Mouse (Mus musculus): ENCODE data around the gene Anxa4. TPM values are rescaled to one million over a fixed set of nuclear protein-coding genes. Genes with fewer than 3 reads are reported as not detected.

Gene Anxa4
- polyA plus RNA-seq, 1 experiment from 2014 or later, result 44.1 TPM

GRCm38 (mm10) chr6:86754105-86754863, 39.1 kb downstream of the Anxa4 start:
- H3K27me3 ChIP-seq (replicated peaks; ENCODE audit: control insufficient read depth, insufficient read depth, low read length), result no peaks in the 10 kb centered on the region
- H3K27ac ChIP-seq (replicated peaks; ENCODE audit: low read depth, low read length), result no peak overlapping the region
- ATAC-seq (ENCODE audit: low read depth), result no peak
- no peak overlapping the region for H3K4me2 ChIP-seq (ENCODE audit: low read depth, low read length)
- H3K36me3 ChIP-seq (ENCODE audit: control insufficient read depth, insufficient read depth, low read length), result peaks cover 5% of the 10 kb centered on the region; the same call in 1 of the 2 replicates
- H3K4me3 ChIP-seq (ENCODE audit: low read depth, low read length), result no peak overlapping the region
- H3K9me3 ChIP-seq (ENCODE audit: control insufficient read depth, low read length), result 0 out of 2 replicates have a peak, but pooled peaks cover 5% of the 10 kb centered on the region
- DNase-seq (ENCODE audit: low spot score), result no peak
- H3K9ac ChIP-seq (ENCODE audit: low read depth, low read length), result no peak overlapping the region
- H3K4me1 ChIP-seq (ENCODE audit: control insufficient read depth, insufficient read depth, low read length), result no peaks in the 10 kb centered on the region
- 85% methylated on average over 10 of the region's 10 CpGs for WGBS

- Histone ChIP-seq H3K4me3 (ENCODE audit: low read depth, low read length) (no peak overlapping the region), H3K27ac (replicated peaks; ENCODE audit: low read depth, low read length) (no peak overlapping the region), H3K9ac (ENCODE audit: low read depth, low read length) (no peak overlapping the region), H3K36me3 (ENCODE audit: control insufficient read depth, insufficient read depth, low read length) (peaks cover 5% of the 10 kb centered on the region; the same call in 1 of the 2 replicates), H3K9me3 (ENCODE audit: control insufficient read depth, low read length) (0 out of 2 replicates have a peak, but pooled peaks cover 5% of the 10 kb centered on the region), H3K27me3 (replicated peaks; ENCODE audit: control insufficient read depth, insufficient read depth, low read length) (no peaks in the 10 kb centered on the region), H3K4me1 (ENCODE audit: control insufficient read depth, insufficient read depth, low read length) (no peaks in the 10 kb centered on the region), H3K4me2 (ENCODE audit: low read depth, low read length) (no peak overlapping the region)
- 75% methylated on average over 5 of the region's 5 CpGs for WGBS
- ATAC-seq (ENCODE audit: low read depth), result no peak
- DNase-seq (ENCODE audit: low spot score), result no peak
These were observed 40.4 kb downstream of the Anxa4 start for GRCm38 (mm10) chr6:86752843-86753485.

- 91% methylated on average over 4 of the region's 4 CpGs for WGBS
- ATAC-seq (ENCODE audit: low read depth) (no peak), DNase-seq (ENCODE audit: low spot score) (no peak)
- Histone ChIP-seq H3K36me3 (ENCODE audit: control insufficient read depth, insufficient read depth, low read length) (peaks cover 5% of the 10 kb centered on the region; the same call in 1 of the 2 replicates), H3K4me1 (ENCODE audit: control insufficient read depth, insufficient read depth, low read length) (no peaks in the 10 kb centered on the region), H3K27me3 (replicated peaks; ENCODE audit: control insufficient read depth, insufficient read depth, low read length) (no peaks in the 10 kb centered on the region), H3K9me3 (ENCODE audit: control insufficient read depth, low read length) (0 out of 2 replicates have a peak, but pooled peaks cover 5% of the 10 kb centered on the region), H3K4me3 (ENCODE audit: low read depth, low read length) (no peak overlapping the region), H3K4me2 (ENCODE audit: low read depth, low read length) (no peak overlapping the region), H3K9ac (ENCODE audit: low read depth, low read length) (no peak overlapping the region), H3K27ac (replicated peaks; ENCODE audit: low read depth, low read length) (no peak overlapping the region)
These were observed 42.4 kb downstream of the Anxa4 start for GRCm38 (mm10) chr6:86750961-86751360.

GRCm38 (mm10) chr6:86749817-86750216, 43.6 kb downstream of the Anxa4 start:
- no peak for DNase-seq (ENCODE audit: low spot score)
- peaks cover 5% of the 10 kb centered on the region; the same call in 1 of the 2 replicates for H3K36me3 ChIP-seq (ENCODE audit: control insufficient read depth, insufficient read depth, low read length)
- no peak overlapping the region for H3K9ac ChIP-seq (ENCODE audit: low read depth, low read length)
- H3K9me3 ChIP-seq (ENCODE audit: control insufficient read depth, low read length), result 0 out of 2 replicates have a peak, but pooled peaks cover 5% of the 10 kb centered on the region
- no peaks in the 10 kb centered on the region for H3K27me3 ChIP-seq (replicated peaks; ENCODE audit: control insufficient read depth, insufficient read depth, low read length)
- no peak for ATAC-seq (ENCODE audit: low read depth)
- no peak overlapping the region for H3K4me2 ChIP-seq (ENCODE audit: low read depth, low read length)
- H3K4me1 ChIP-seq (ENCODE audit: control insufficient read depth, insufficient read depth, low read length), result no peaks in the 10 kb centered on the region
- H3K4me3 ChIP-seq (ENCODE audit: low read depth, low read length), result no peak overlapping the region
- WGBS, result 78% methylated on average over 4 of the region's 4 CpGs
- no peak overlapping the region for H3K27ac ChIP-seq (replicated peaks; ENCODE audit: low read depth, low read length)

GRCm38 (mm10) chr6:86747171-86747570, 46.2 kb downstream of the Anxa4 start:
- no peak overlapping the region for H3K4me3 ChIP-seq (ENCODE audit: low read depth, low read length)
- peak; percentile 45 for DNase-seq (ENCODE audit: low spot score)

GRCm38 (mm10) chr6:86740652-86741051, 52.7 kb downstream of the Anxa4 start:
- Histone ChIP-seq H3K4me3 (ENCODE audit: low read depth, low read length) (no peak overlapping the region), H3K27me3 (replicated peaks; ENCODE audit: control insufficient read depth, insufficient read depth, low read length) (no peaks in the 10 kb centered on the region), H3K36me3 (ENCODE audit: control insufficient read depth, insufficient read depth, low read length) (0 out of 2 replicates have a peak, but pooled peaks cover 4% of the 10 kb centered on the region), H3K27ac (replicated peaks; ENCODE audit: low read depth, low read length) (no peak overlapping the region), H3K4me1 (ENCODE audit: control insufficient read depth, insufficient read depth, low read length) (no peaks in the 10 kb centered on the region), H3K9ac (ENCODE audit: low read depth, low read length) (no peak overlapping the region), H3K4me2 (ENCODE audit: low read depth, low read length) (no peak overlapping the region), H3K9me3 (ENCODE audit: control insufficient read depth, low read length) (no peaks in the 10 kb centered on the region)
- ATAC-seq (ENCODE audit: low read depth) (no peak), DNase-seq (ENCODE audit: low spot score) (no peak)
- WGBS, result 38% methylated on average over 3 of the region's 3 CpGs

More at GRCm38 (mm10) chr6:86747171-86747570, 46.2 kb downstream of the Anxa4 start:
- no peak for ATAC-seq (ENCODE audit: low read depth)
- H3K4me1 ChIP-seq (ENCODE audit: control insufficient read depth, insufficient read depth, low read length), result no peaks in the 10 kb centered on the region
- H3K36me3 ChIP-seq (ENCODE audit: control insufficient read depth, insufficient read depth, low read length), result 0 out of 2 replicates have a peak, but pooled peaks cover 4% of the 10 kb centered on the region
- no peak overlapping the region for H3K4me2 ChIP-seq (ENCODE audit: low read depth, low read length)
- H3K9me3 ChIP-seq (ENCODE audit: control insufficient read depth, low read length), result no peaks in the 10 kb centered on the region
- H3K9ac ChIP-seq (ENCODE audit: low read depth, low read length), result no peak overlapping the region
- no peak overlapping the region for H3K27ac ChIP-seq (replicated peaks; ENCODE audit: low read depth, low read length)
- no peaks in the 10 kb centered on the region for H3K27me3 ChIP-seq (replicated peaks; ENCODE audit: control insufficient read depth, insufficient read depth, low read length)

- no peak for DNase-seq (ENCODE audit: low spot score)
- H3K4me2 ChIP-seq (ENCODE audit: low read depth, low read length), result no peak overlapping the region
- H3K27me3 ChIP-seq (replicated peaks; ENCODE audit: control insufficient read depth, insufficient read depth, low read length), result no peaks in the 10 kb centered on the region
- ATAC-seq (ENCODE audit: low read depth), result no peak
- WGBS, result 80% methylated on average over 6 of the region's 6 CpGs
- H3K9me3 ChIP-seq (ENCODE audit: control insufficient read depth, low read length), result no peaks in the 10 kb centered on the region
- no peak overlapping the region for H3K27ac ChIP-seq (replicated peaks; ENCODE audit: low read depth, low read length)
- peaks cover 9% of the 10 kb centered on the region; the same call in 1 of the 2 replicates for H3K4me1 ChIP-seq (ENCODE audit: control insufficient read depth, insufficient read depth, low read length)
- no peak overlapping the region for H3K4me3 ChIP-seq (ENCODE audit: low read depth, low read length)
- no peaks in the 10 kb centered on the region for H3K36me3 ChIP-seq (ENCODE audit: control insufficient read depth, insufficient read depth, low read length)
- H3K9ac ChIP-seq (ENCODE audit: low read depth, low read length), result no peak overlapping the region
These were observed 56.6 kb downstream of the Anxa4 start for GRCm38 (mm10) chr6:86736830-86737229.

- Histone ChIP-seq H3K4me3 (ENCODE audit: low read depth, low read length) (no peak overlapping the region), H3K4me1 (ENCODE audit: control insufficient read depth, insufficient read depth, low read length) (peaks cover 9% of the 10 kb centered on the region; the same call in 1 of the 2 replicates), H3K27ac (replicated peaks; ENCODE audit: low read depth, low read length) (no peak overlapping the region), H3K9ac (ENCODE audit: low read depth, low read length) (no peak overlapping the region), H3K27me3 (replicated peaks; ENCODE audit: control insufficient read depth, insufficient read depth, low read length) (no peaks in the 10 kb centered on the region), H3K9me3 (ENCODE audit: control insufficient read depth, low read length) (no peaks in the 10 kb centered on the region), H3K4me2 (ENCODE audit: low read depth, low read length) (no peak overlapping the region), H3K36me3 (ENCODE audit: control insufficient read depth, insufficient read depth, low read length) (no peaks in the 10 kb centered on the region)
- no peak for ATAC-seq (ENCODE audit: low read depth)
- WGBS, result 79% methylated on average over 4 of the region's 4 CpGs
- DNase-seq (ENCODE audit: low spot score), result no peak
These were observed 57.1 kb downstream of the Anxa4 start for GRCm38 (mm10) chr6:86736313-86736712.

Measured in embryonic facial prominence, embryonic 14.5 days (tissue).